Mouse (Mus musculus) mature B cell (primary cell): ENCODE data around the gene Ice2.

Experiments used
- in situ Hi-C: fragments of 300-500 bp; cut with MboI; formaldehyde crosslinking; loops from 2 replicates; pipeline ENCODE4 v1.14.3; 2019

Ice2 gene

DNA sequence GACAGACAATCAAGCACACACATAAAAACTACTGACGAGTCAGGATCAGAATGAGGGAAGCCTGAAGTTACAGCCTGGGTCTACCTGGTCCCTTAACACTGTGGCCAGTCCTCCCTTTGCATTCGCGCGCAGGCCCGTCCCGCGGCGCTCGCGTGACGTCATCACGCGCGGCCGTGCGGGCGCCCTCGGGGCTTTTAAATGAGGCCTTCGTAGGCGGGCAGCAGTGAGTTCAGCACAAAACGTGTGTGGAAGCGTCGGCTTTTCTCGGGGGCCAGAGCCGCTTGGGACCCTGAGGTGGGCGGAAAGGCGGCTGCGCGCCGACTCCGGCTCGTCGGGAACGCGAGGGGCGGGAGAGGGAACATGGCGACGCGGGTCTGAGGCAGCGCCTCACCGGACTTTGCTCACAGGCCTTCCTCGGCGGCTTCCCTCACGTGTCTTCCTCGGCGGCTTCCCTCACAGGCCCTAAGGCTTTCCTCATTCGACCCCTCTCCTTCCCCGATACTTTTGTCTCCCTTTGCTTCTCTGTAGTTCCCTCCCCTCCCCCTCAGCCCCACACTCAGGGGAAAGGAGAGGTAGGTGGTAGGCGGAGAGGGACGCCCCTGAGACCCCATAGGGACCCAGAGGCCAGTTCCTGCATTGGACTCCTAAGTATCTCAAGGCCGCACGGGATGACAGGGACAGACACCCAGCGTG lies at the start of gene Ice2:
TSS of gene Ice2 (plus strand) at position 147 of the 693 bp plus-strand sequence.
- in situ Hi-C loops: no loop called here

DNA sequence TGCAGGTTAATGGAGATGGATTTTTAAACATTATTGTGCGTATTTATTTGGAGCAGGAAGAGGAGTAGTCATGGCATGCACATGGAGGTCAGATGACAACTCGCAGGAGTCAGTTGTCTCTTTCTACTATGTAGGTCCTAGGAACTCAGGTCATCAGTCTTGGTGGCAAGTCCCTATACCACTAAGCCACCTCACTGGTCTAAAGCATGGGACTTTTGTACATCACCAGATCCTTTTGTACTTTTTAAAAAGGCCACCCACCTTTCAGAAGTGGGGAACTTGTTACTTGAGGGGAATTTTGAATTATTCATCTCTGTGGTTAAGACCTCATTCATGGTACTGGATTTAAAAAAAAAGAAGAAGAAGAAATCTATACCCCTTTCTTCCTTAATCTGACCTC lies 48.2 kb upstream of the Ice2 start:
- in situ Hi-C loops: no loop called here

DNA sequence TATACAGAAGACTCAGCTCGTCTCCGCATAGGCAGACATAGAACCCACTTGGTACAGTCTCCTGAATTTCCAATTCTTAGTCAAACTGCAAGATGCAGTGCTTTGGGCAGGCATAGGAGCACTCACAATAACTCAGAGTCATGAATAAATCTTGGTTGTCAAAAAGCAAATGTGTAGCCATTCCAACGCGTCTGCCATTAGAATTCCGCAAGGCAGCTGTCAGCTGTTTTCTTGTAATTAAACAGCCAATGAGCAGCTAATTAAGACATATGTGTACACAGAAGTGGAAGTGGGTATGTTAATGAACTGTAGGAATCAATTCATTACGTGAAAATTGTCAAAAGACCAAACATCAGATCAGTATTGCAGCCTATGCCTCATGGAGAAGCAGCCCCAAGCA lies 43.5 kb upstream of the Ice2 start:
- in situ Hi-C loops: no loop called here

DNA sequence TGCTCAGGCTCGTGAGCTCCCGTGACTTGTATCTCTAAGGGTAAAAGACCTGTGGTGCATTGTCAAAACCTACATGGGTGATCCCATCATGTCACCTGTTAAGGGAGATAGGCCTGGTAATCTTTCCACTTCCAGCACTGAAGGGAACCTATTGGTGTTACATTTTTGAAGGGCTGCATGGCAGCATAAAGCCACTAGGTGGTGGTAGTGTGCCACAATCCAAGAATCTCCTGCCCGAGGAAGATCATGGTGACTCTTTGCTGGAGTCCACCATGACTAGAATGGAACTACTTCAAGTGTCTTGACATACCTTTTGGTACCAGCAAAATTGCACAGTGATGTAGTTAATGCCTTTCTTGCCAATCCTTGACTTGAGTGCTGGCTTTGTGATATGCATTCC lies 39.9 kb upstream of the Ice2 start:
- in situ Hi-C loops: no loop called here

- in situ Hi-C loops: no loop called here
Measured at GRCm38 (mm10) chr9:69358797-69359196, 38.9 kb upstream of the Ice2 start.

DNA sequence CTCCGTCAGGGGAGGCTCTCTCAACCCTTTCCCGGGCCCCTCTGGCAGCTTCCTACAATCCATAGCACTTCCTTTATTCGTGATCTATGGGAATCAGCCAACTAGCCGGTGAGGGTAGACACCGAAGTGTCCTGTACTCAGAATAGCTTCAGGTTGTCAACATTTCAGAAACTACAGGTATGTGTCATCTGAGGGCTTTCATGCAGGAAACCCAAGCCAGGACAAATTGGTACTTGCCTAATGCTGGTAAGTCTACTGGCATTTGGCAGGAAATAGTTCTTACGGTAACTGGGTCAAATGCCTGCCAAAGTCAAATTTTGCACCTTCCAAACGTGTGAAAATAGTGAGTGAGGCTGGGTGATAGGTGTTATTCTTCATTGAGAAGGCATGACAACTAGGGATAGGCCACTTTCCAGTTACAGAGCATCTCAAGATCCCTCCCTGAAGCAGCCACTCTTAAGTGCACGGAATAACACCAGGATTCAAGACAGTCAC lies 35.7 kb upstream of the Ice2 start:
- in situ Hi-C loops: loop anchor here (10.0 kb wide), 1 partner anchor 123 kb away; no protein-coding TSS in a partner anchor

DNA sequence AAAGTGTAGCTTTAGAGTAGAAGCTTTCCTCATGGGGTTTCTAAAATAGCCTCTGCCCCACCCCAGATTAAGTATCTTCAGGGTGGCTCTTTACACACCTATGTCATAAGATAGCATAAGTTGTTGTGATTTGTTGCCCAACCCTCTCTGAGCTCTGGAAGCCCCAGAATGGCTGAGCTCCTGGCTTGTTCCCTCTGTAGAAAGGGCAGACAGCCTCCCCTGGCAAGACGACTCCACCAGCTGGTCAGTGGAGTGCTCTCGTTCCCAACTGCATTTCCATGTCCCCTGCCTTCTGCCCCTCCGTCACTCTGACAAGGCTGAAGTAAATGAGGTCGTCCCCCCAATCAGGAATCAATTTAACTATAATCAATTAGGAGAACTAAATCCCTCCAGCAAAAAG lies 34.9 kb upstream of the Ice2 start:
- in situ Hi-C loops: loop anchor here (10.0 kb wide), 1 partner anchor 122 kb away; no protein-coding TSS in a partner anchor

- in situ Hi-C loops: loop anchor here (10.0 kb wide), 1 partner anchor 121 kb away; no protein-coding TSS in a partner anchor
Measured at GRCm38 (mm10) chr9:69364117-69364516, 33.6 kb upstream of the Ice2 start.

- in situ Hi-C loops: loop anchor here (10.0 kb wide), 1 partner anchor 118 kb away; no protein-coding TSS in a partner anchor
Measured at GRCm38 (mm10) chr9:69367055-69367454, 30.7 kb upstream of the Ice2 start.

DNA sequence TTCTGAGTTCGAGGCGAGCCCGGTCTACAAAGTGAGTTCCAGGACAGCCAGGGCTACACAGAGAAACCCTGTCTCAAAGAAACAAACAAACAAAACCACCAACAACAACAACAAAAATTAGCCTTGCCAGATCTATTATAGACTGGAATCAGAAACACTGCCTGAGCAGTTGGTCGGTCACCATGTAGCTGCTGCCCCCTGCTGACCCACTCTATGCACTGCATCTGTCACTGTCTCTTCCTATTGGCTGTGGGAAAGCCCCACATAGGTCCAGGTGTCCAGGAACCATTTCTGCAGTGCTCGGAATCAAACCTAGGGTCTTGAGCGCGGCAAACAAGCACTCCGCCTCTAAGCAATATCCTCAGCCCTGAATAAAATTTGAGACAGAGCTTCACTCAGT lies 29.6 kb upstream of the Ice2 start:
- in situ Hi-C loops: loop anchor here (10.0 kb wide), 1 partner anchor 117 kb away; no protein-coding TSS in a partner anchor

GRCm38 (mm10) chr9:69371046-69371724 lies 26.5 kb upstream of the Ice2 start:
- in situ Hi-C loops: no loop called here

DNA sequence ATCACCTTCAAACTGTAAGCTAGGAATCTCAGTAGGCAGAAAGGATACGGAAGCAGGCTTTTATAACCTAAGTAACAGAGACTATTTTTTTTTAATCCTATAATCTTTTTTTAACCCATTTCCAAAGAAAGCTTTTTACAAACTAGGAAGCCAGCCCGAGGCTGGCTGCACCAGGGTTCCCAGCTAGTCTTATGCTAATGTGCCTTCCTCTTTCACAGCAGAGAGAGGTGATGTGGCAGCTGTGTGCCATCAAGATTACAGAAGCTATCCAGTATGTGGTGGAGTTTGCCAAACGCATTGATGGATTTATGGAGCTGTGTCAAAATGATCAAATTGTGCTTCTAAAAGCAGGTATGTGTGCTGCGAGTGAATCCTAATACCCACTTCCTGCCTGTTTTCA lies 24.8 kb upstream of the Ice2 start:
- in situ Hi-C loops: no loop called here

- in situ Hi-C loops: no loop called here
Measured at GRCm38 (mm10) chr9:69376982-69377653, 20.6 kb upstream of the Ice2 start.

GRCm38 (mm10) chr9:69377654-69378045 lies 20.1 kb upstream of the Ice2 start:
- in situ Hi-C loops: no loop called here

GRCm38 (mm10) chr9:69380546-69380945 lies 17.2 kb upstream of the Ice2 start:
- in situ Hi-C loops: no loop called here

GRCm38 (mm10) chr9:69381741-69382140 lies 16.0 kb upstream of the Ice2 start:
- in situ Hi-C loops: no loop called here

DNA sequence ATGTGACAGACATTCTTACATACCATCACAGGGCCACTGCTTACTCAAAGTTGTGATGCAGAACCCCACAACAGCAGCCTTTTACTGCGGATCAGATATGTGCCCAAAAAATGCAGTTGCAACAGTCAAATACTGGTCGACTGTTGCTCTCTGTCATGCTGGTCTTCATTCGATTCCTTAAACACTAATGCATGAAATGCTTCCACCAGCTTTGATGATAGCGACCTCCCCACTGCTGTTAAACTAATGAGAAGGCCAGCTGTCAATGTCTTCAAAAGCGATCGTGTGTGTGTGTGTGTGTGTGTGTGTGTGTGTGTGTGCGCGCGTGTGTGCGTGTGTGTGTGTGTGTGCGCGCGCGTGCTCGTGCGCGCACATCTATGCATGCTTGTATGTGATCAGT lies 13.2 kb upstream of the Ice2 start:
- in situ Hi-C loops: no loop called here

- in situ Hi-C loops: no loop called here
Measured at GRCm38 (mm10) chr9:69384905-69385304, 12.8 kb upstream of the Ice2 start.

DNA sequence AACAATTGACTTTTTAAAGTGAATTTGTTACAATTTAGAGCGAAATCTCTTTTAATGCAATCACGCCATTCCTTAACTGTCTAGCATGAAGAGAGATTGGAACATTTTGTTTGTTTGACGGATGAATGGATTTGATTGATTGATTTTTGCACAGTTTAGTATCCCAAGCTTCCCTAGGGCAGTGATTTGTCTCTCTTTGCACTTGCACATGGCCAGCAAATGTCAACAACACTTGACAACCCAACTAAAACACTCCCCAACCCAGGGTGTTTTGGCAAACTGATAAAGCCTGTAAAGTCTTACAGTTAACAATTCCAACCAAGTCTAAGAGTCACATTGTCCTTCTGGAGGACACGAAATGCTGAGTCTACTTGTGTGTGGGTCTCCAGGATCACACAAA lies 10.4 kb upstream of the Ice2 start:
- in situ Hi-C loops: no loop called here

DNA sequence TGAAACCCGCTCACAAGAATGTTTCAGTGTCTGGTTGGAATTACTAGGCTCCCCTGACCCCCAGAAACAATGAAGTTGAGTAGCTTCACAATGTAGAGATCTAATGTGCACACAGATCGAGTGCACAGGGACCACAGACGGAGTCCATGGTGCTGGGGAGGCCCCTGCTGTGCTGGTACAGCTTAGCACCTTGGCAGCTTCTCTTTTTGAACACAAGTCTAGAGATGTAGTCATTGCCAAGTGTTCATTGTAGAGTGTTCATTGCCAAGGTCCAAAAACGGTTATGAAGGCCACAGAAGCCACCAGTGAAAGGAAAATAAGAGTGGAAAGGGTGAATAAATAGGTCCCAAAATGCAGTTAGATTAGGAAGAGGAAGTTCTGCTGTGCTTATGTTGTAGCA lies 7.1 kb upstream of the Ice2 start:
- in situ Hi-C loops: no loop called here

DNA sequence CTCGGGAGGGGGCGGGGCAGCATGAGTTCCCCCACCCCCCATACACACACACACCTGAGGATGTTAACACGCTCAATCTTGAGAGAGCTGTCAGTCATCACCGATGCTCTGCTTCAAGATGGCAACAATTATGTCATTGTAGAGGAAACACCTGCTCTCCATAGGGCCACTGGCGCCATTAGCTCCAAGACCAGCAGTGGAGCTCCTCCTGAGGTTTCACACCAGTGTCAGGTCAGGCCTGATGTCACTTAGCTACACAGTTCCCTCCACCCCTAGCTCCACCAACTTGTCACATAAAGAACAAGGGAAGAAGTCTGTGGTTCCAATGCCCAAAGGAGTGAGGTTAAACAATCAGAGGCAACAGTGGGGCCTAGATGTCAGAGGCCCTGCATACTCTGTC lies 3.5 kb upstream of the Ice2 start:
- in situ Hi-C loops: no loop called here

- in situ Hi-C loops: no loop called here
Measured at GRCm38 (mm10) chr9:69397432-69397759, 310 bp upstream of the Ice2 start.

- in situ Hi-C loops: no loop called here
Measured at GRCm38 (mm10) chr9:69398453-69398850, 746 bp downstream of the Ice2 start.
